Mouse (Mus musculus) naive thymus-derived CD4-positive, alpha-beta T cell, adult 2 months (primary cell): ENCODE results near the gene Midn.

Experiments used
- DNase-seq: peaks from one replicate; pipeline ENCODE4 v3.0.0-alpha.2; 2011; ENCODE audit warnings: low read depth

Midn gene

GRCm38 (mm10) chr10:80129846-80130245, 18.2 kb upstream of the Midn start:
- no peak for DNase-seq

- no peak for DNase-seq
These were observed 17.6 kb upstream of the Midn start for GRCm38 (mm10) chr10:80130403-80131031.

GRCm38 (mm10) chr10:80131316-80131951, 16.6 kb upstream of the Midn start:
- DNase-seq = no peak

GRCm38 (mm10) chr10:80131952-80132350, 16.1 kb upstream of the Midn start:
- no peak for DNase-seq

- DNase-seq = no peak
These were observed 14.7 kb upstream of the Midn start for GRCm38 (mm10) chr10:80133226-80133849.

- DNase-seq = no peak
These were observed 13.7 kb upstream of the Midn start for GRCm38 (mm10) chr10:80134421-80134820.

GRCm38 (mm10) chr10:80135161-80135560, 12.9 kb upstream of the Midn start:
- DNase-seq = no peak

- no peak for DNase-seq
These were observed 12.4 kb upstream of the Midn start for GRCm38 (mm10) chr10:80135641-80136040.

GRCm38 (mm10) chr10:80136179-80136951, 11.7 kb upstream of the Midn start:
- DNase-seq = no peak

- DNase-seq = peak; percentile 74
These were observed 11.0 kb upstream of the Midn start for GRCm38 (mm10) chr10:80136952-80137625.

GRCm38 (mm10) chr10:80137626-80138552, 10.2 kb upstream of the Midn start:
- peak; percentile 78 for DNase-seq

- no peak for DNase-seq
These were observed 9.3 kb upstream of the Midn start, which contains the start of gene Atp5d for GRCm38 (mm10) chr10:80138553-80139438. Gene Atp5d, plus strand, starts transcription at chr10:80138632.

GRCm38 (mm10) chr10:80139439-80139775, 8.7 kb upstream of the Midn start:
- peak; percentile 86 for DNase-seq

- DNase-seq = no peak
These were observed 8.0 kb upstream of the Midn start for GRCm38 (mm10) chr10:80139975-80140665.

- DNase-seq = no peak
These were observed 7.4 kb upstream of the Midn start, which contains the start of gene Cbarp for GRCm38 (mm10) chr10:80140666-80141035. Gene Cbarp, minus strand, starts transcription at chr10:80140835.

- DNase-seq = peak; percentile 99
These were observed 6.8 kb upstream of the Midn start for GRCm38 (mm10) chr10:80141243-80141642.

- peak; percentile 96 for DNase-seq
These were observed 6.1 kb upstream of the Midn start for GRCm38 (mm10) chr10:80141786-80142529.

- DNase-seq = no peak
These were observed 5.5 kb upstream of the Midn start for GRCm38 (mm10) chr10:80142530-80142925.

GRCm38 (mm10) chr10:80143664-80144063, 4.4 kb upstream of the Midn start:
- DNase-seq = no peak
